Mouse (Mus musculus) left cerebral cortex, postnatal 36 days (tissue): ENCODE measurements at regions not wholly inside any gene's neighbourhood (a gene's known extent, or its start where the extent isn't known, plus 50 kb on each side); places are given as distances from the start of the nearest gene placed in this dataset.
A peak's percentile ranks its signal among the peaks of the same experiment; 100 is the strongest.
"Not testable (repeated sequence)": the region's sequence is repeated elsewhere in the genome, so short reads cannot be mapped to it uniquely, and the experiment has no call there.

Source experiments
- DNase-seq, 2 experiments: peaks; one replicate each; pipeline ENCODE4 v3.0.0; 2021 to 2022; ENCODE audit warnings: low spot score in 2 of 2, mixed read lengths in 1 of 2
- intact Hi-C: fragments of 180-260 bp; cut with DNase I; formaldehyde crosslinking; loops from one replicate; pipeline ENCODE4 v1.15.1; 2025

- intact Hi-C loops, result no loop called here
- peak; percentile 15 to 24 for DNase-seq
These were observed 54.0 kb upstream of the Cnep1r1 start for GRCm38 (mm10) chr8:88064414-88065110.

DNA sequence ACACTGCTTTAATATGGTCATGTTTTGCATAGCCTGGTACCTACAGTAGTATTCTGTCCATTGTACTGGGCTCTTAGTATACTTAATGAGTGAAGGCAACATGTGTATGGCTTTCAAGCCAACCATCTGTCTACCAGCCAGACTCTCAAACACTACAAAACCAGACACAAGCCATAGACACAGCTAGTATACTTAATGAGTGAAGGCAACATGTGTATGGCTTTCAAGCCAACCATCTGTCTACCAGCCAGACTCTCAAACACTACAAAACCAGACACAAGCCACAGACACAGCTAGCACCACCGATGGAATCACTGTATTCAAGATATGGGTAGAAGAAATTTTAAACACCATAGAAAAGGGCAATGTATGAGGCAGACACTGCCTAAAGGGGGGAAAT lies 59.5 kb upstream of the Cnep1r1 start:
- intact Hi-C loops, result not testable (repeated sequence)

DNA sequence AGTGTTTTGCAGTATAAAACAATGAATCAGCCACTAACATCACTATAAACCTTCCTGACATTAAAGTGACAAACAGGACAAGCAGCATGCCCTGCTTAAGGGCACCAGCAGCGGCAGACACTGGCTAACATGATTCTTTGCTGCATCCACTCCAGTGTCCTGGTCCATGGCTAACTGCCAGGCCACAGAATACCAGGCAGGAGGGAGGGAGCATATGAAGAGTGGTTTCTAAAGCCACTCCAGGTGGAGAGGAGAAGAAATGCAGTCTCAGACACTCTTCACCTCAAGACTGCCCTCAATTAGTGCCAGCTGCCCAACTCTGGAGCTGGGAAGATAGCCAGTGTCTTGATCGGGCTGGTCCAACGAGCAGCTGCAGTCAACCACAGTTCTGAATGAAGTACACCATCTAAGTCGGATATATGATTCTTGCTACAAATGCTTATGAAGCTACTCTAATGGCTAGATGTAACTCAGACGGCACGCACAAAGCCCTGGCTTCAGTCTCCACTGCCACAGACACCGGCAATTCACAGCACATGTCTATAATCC lies 60.8 kb upstream of the Cnep1r1 start:
- intact Hi-C loops, result no loop called here

More for the DNA sequence above, 59.5 kb upstream of the Cnep1r1 start:
- not testable (repeated sequence) for DNase-seq

GRCm38 (mm10) chr8:88050651-88051050 lies 67.9 kb upstream of the Cnep1r1 start:
- intact Hi-C loops, result no loop called here
- no peak for DNase-seq

More for the DNA sequence above, 60.8 kb upstream of the Cnep1r1 start:
- DNase-seq, result no peak

DNA sequence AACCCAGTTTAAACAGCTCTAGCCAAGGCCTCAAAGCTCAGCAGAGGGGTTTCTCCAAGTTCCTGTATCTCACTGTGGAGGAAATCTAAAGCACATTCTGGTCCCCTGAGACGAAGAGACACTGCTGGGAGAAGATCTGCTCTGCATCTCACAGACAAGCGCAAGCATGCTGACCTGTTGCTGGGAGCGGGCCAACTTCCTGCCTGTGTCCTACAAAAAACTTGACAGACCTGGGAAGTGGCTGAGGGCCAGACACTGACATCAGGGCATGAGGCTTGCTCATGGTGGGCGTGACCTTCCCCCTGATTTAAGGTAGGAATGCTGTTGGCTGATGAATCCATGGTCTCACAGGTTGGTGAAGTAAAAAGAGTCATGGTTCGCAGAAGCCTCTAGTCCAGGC lies 69.5 kb upstream of the Cnep1r1 start:
- no peak for DNase-seq
- intact Hi-C loops, result no loop called here

DNA sequence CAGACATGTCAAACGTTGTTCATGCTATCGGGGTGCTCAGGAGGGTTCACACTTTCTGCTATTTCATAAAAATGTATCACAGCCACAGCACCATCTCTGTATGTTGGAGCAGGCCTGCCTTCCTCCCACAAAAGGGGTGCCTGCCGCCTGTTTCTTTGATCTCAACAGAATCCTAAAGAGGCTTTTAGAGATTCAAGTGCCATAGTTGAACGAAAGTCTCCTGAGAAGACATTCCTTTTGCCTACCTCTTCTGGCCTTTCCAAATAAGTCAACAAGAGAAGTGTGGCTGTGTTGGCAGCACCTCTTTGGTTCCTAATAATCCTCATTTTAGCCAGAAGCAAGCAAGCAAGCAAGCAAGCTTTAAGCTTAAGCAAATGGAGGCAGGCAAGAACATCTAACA lies 72.6 kb upstream of the Cnep1r1 start:
- intact Hi-C loops, result no loop called here
- no peak for DNase-seq

- intact Hi-C loops, result no loop called here
- no peak for DNase-seq
These were observed 79.3 kb upstream of the Cnep1r1 start for GRCm38 (mm10) chr8:88039286-88039685.

DNA sequence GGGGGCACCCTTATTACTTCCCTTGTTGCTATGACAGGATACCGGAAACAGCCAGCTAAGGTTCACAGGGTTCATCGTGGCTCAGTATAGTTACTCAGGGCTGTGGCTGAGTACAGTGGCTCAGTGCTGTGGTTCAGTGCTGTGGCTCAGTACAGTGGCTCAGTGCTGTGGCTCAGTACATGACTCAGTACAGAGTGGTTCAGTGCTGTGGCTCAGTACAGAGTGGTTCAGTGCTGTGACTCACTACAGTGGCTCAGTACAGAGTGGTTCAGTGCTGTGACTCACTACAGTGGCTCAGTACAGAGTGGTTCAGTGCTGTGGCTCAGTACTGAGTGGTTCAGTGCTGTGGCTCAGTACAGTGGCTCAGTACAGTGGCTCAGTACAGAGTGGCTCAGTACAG lies 78.6 kb upstream of the Zfp423 start:
- DNase-seq, result no peak
- intact Hi-C loops, result no loop called here

GRCm38 (mm10) chr8:88033054-88033453 lies 73.7 kb upstream of the Zfp423 start:
- no peak for DNase-seq
- intact Hi-C loops, result no loop called here

DNA sequence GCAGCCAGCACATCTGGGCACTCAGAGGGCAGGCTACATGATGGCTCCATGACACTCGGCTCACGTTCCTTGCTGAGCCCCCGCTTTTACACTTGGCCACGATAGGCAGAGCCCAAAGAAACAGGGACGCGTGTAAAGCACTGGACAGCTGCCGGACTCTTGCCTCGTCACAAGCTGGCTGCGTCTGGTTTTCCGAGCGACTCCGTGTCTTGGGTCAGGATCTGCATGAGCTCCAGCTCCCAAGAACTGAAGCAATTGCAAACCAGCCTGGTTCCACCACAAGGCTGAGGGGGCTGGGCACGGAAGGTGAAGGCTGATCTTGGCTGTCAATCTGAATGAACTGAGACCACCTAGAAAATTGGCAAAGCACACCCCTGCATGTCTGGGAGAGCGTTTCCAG lies 65.1 kb upstream of the Zfp423 start:
- no peak for DNase-seq
- intact Hi-C loops, result loop anchor here (5.0 kb wide), 3 partner anchors 62 to 432 kb away; no protein-coding TSS in a partner anchor

- intact Hi-C loops, result loop anchor here (5.0 kb wide), 3 partner anchors 61 to 431 kb away; no protein-coding TSS in a partner anchor
- peak in 1 of 2 experiments; percentile 9 for DNase-seq
These were observed 64.0 kb upstream of the Zfp423 start for GRCm38 (mm10) chr8:88023423-88023822.

- intact Hi-C loops, result loop anchor here (5.0 kb wide), 3 partner anchors 61 to 431 kb away; no protein-coding TSS in a partner anchor
- no peak for DNase-seq
These were observed 63.5 kb upstream of the Zfp423 start for GRCm38 (mm10) chr8:88022776-88023385.

GRCm38 (mm10) chr8:88019243-88020115 lies 60.1 kb upstream of the Zfp423 start:
- no peak for DNase-seq
- intact Hi-C loops, result loop anchor here (5.0 kb wide), 3 partner anchors 57 to 427 kb away; no protein-coding TSS in a partner anchor

- intact Hi-C loops, result no loop called here
- DNase-seq, result no peak
These were observed 59.1 kb upstream of the Zfp423 start for GRCm38 (mm10) chr8:88018494-88018893.

DNA sequence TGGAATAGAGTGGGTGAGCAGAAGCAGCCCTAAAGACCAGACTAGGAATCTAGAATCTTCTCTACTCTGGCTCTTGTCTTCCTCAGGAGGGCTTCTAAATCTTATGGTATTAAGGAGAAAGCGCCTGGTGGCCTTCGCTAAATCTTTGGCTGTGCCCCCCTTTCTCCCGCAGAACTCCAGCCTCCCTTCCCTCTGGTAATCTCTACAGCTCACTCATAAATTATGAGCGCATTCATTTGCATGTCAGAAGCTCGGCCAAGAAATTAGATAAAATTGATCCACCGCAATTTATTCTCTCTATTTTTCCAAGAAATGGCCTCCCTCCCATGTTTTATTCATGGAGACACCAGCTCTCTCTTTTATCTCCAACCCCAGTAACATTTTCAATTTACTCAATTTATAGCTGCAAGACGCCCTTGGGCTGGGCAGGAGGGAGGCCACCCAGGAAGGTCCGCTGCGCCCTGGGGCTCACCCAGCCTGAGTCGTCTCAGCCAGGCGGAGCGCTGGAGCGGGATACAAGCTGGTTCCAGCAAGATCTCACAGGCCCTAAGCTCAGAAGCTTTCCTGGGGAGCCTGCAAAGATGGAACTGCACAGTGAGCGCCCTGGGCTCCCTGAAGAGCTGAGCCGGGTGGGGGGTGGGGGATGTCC lies 52.9 kb upstream of the Zfp423 start:
- intact Hi-C loops, result no loop called here
- DNase-seq, result no peak

- peak in 1 of 2 experiments; percentile 11 for DNase-seq
- intact Hi-C loops, result no loop called here
These were observed 51.2 kb upstream of the Zfp423 start for GRCm38 (mm10) chr8:88010566-88010965.

DNA sequence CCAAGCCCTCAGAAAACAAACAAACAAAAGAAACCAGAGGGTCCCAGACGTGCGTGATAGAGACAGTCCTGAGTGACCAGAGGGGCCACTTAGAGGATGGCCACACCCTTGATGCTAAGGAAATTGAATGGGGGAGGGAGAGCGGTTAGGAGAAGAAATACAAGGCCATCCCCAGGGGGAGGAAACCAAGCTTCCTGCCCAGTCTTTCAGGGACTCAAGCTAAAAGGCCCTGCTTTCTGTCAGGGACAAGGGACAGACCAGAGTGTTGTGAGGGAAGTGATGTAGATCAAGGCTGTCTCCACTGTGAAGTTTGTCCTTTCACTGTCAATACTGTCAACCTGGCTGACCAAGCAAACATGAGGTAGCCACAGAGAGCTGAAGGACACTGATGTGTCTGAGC lies 50.5 kb upstream of the Zfp423 start:
- DNase-seq, result no peak
- intact Hi-C loops, result no loop called here
